ENCODE assay signal across 8 mouse cellular contexts in the genomic region with DNA sequence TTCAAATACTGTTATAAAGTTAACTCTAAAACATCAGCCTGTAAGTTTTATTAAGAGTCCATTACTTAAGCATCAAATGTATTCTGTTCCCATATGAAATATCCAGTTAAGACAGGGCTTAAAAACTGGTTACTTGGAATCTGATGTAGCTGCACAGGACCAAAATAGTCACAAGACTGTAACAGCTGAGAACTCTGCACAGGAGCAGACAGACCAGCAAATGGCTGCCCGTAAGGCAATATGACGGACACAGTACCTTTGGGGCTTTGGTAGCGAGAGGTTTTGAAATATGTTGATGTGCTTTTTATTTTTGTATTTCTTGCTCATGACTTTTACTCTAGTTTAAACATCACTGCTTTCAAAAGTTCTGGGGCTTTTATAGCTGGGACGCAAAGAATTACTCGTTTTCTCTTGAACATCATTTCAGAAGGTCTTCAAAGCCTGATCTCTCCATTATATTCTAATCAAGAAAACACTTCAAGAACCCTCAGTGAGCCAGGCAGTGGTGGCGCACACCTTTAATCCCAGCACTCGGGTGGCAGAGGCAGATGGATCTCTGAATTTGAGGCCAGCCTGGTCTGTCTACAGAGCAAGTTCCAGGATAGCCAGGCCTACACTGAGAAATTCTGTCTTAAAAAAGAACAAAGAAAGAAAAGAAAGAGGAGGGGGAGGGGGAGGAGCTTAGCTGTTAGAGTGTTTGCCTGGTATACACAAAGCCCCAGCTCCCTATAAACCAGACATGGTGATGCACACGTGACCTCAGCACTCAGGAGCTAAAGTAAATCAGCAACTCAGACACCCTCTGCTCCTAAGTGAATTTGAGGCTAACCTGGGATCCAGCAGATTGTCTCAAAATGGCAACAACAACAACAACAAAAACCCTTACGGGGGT. TPM values are rescaled to one million over a fixed set of nuclear protein-coding genes. Genes with fewer than 3 reads are reported as not detected.
DNase-seq lines count a peak whose midpoint lies in the region; ATAC-seq lines count a peak whose summit lies in the region.

No protein-coding gene starts in this region.

- peak overlapping the region; percentile 61 for H3K9ac ChIP-seq in forebrain, embryonic 13.5 days
- peak overlapping the region; percentile 23; the same call in 1 of the 2 replicates for H3K9ac ChIP-seq in limb, embryonic 15.5 days
- peak overlapping the region; percentile 53 for H3K9ac ChIP-seq in neural tube, embryonic 15.5 days (replicated peaks)

- peaks cover 31% of the 10 kb centered on the region for H3K4me1 ChIP-seq in forebrain, embryonic 13.5 days
- H3K4me1 ChIP-seq in limb, embryonic 15.5 days, result peaks cover 37% of the 10 kb centered on the region
- H3K4me1 ChIP-seq in neural tube, embryonic 15.5 days, result peaks cover 29% of the 10 kb centered on the region

- H3K27me3 ChIP-seq in forebrain, embryonic 13.5 days, result no peaks in the 10 kb centered on the region
- no peaks in the 10 kb centered on the region for H3K27me3 ChIP-seq in limb, embryonic 15.5 days
- no peaks in the 10 kb centered on the region for H3K27me3 ChIP-seq in neural tube, embryonic 15.5 days (replicated peaks)

- peak overlapping the region; percentile 35 for H3K4me3 ChIP-seq in forebrain, embryonic 13.5 days
- H3K4me3 ChIP-seq in limb, embryonic 15.5 days, result peak overlapping the region; percentile 32
- H3K4me3 ChIP-seq in neural tube, embryonic 15.5 days (replicated peaks), result peak overlapping the region; percentile 32

- peak overlapping the region; percentile 97 for H3K27ac ChIP-seq in forebrain, embryonic 13.5 days
- H3K27ac ChIP-seq in limb, embryonic 15.5 days, result peak overlapping the region; percentile 99
- H3K27ac ChIP-seq in neural tube, embryonic 15.5 days (replicated peaks), result peak overlapping the region; percentile 90

- intact Hi-C loops in gastrocnemius, postnatal 14 days (cut with DNase I; ENCODE audit: low total_unique reads), result loop anchor here (5.0 kb wide), 1 partner anchor 33 kb away; no protein-coding TSS in a partner anchor

- no peaks in the 10 kb centered on the region for H3K36me3 ChIP-seq in forebrain, embryonic 13.5 days (ENCODE audit: poor library complexity, severe bottlenecking)
- no peaks in the 10 kb centered on the region for H3K36me3 ChIP-seq in limb, embryonic 15.5 days
- no peaks in the 10 kb centered on the region for H3K36me3 ChIP-seq in neural tube, embryonic 15.5 days

- DNase-seq in gastrocnemius, adult 18-20 months (ENCODE audit: low spot score), result peak; percentile 32
- no peak for DNase-seq in gastrocnemius, postnatal 14 days
- DNase-seq in MN1 (ENCODE audit: low spot score), result peak; percentile 82
- no peak for DNase-seq in layer of hippocampus, postnatal 36 days
- DNase-seq in urinary bladder, adult 2 months (ENCODE audit: low spot score), result no peak

- peak overlapping the region; percentile 64 for H3K4me2 ChIP-seq in forebrain, embryonic 13.5 days
- H3K4me2 ChIP-seq in limb, embryonic 15.5 days, result peak overlapping the region; percentile 49
- peak overlapping the region; percentile 58 for H3K4me2 ChIP-seq in neural tube, embryonic 15.5 days

- ATAC-seq in forebrain, embryonic 13.5 days, result peak; percentile 88
- peak; percentile 22; the same call in 1 of the 2 replicates for ATAC-seq in limb, embryonic 15.5 days (ENCODE audit: insufficient number of reproducible peaks, low FRiP score, low TSS enrichment, low read depth)
- peak; percentile 89 for ATAC-seq in neural tube, embryonic 15.5 days (ENCODE audit: low FRiP score)

- no peaks in the 10 kb centered on the region for H3K9me3 ChIP-seq in forebrain, embryonic 13.5 days (replicated peaks)
- H3K9me3 ChIP-seq in limb, embryonic 15.5 days, result no peaks in the 10 kb centered on the region
- no peaks in the 10 kb centered on the region for H3K9me3 ChIP-seq in neural tube, embryonic 15.5 days (replicated peaks)

- 30% methylated on average over 9 of the region's 9 CpGs for WGBS in forebrain, embryonic 13.5 days
- WGBS in limb, embryonic 15.5 days, result 36% methylated on average over 9 of the region's 9 CpGs
- 33% methylated on average over 9 of the region's 9 CpGs for WGBS in neural tube, embryonic 15.5 days

RNA-seq across cellular contexts. Expression of a gene that starts 22.9 kb away (rescaled TPM):
- total RNA-seq in gastrocnemius, adult 18-20 months (2021), result 100 to 1,000 TPM; 266 to 284 TPM
- total RNA-seq in gastrocnemius, postnatal 14 days (2021), result 100 to 1,000 TPM; 388 to 415 TPM
- 552 and 600 TPM in 2 replicates for polyA plus RNA-seq in forebrain, embryonic 13.5 days (2015; fragmentation: Nextera tagmentation; extraction: Ambion mirVana)
- polyA plus RNA-seq in limb, embryonic 15.5 days (2015; fragmentation: Nextera tagmentation; extraction: Ambion mirVana), result 569 and 579 TPM in 2 replicates
- 375 and 397 TPM in 2 replicates for polyA plus RNA-seq in neural tube, embryonic 15.5 days (2015; fragmentation: Nextera tagmentation; extraction: Ambion mirVana)
- total RNA-seq in layer of hippocampus, postnatal 36 days (2021), result 100 to 1,000 TPM; 297 to 313 TPM
- 389 and 506 TPM in 2 replicates for polyA plus RNA-seq in urinary bladder, adult 2 months (2012; rRNA removed)

Comparison
In these comparisons a context has a peak if more than half of its experiments do, and no peak if none do; other contexts are left out.
1. DNase-seq: peak in gastrocnemius, adult 18-20 months (single experiment) and MN1 (single experiment); none in gastrocnemius, postnatal 14 days (single experiment), layer of hippocampus, postnatal 36 days (0 of 2) and urinary bladder, adult 2 months (single experiment).
2. ATAC-seq: peak in every context shown above with its lines; median percentile 89 in neural tube, embryonic 15.5 days; 88 in forebrain, embryonic 13.5 days; 22 in limb, embryonic 15.5 days.
3. Peak in every context shown above with its lines, with median percentiles within 50 percentile points of each other: H3K27ac ChIP-seq, H3K4me2 ChIP-seq, H3K4me3 ChIP-seq and H3K9ac ChIP-seq.